Mouse (Mus musculus) layer of hippocampus, adult 9-10 months (tissue): ENCODE measurements around the gene Amfr.

ENCODE experiments used
- DNase-seq: peaks from one replicate; pipeline ENCODE4 v3.0.0; 2022; ENCODE audit warnings: low spot score

Gene Amfr

GRCm38 (mm10) chr8:93981679-93982215 is 30.9 kb downstream of the Amfr start:
- DNase-seq = no peak

DNA sequence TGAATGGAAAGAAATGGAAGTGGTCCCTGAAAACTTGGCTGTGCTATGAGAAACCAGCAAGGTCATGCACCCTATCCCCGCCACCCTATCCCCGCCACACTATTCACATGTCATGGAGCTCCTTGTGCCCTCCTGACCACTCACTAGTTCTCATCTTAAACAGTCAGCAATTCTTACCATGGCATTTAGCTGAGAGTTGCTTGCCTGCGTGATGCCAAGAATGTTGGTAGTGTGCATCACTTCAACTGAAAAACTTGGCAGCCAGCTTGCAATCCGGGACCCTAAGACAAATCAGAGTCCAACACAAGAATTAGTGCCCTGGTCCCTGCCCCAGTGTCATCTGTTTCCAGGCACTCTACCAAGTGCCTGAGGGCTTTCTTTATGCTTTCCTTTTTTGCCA is 32.5 kb downstream of the Amfr start:
- DNase-seq = no peak

GRCm38 (mm10) chr8:93976446-93977211 is 36.0 kb downstream of the Amfr start:
- no peak for DNase-seq

- DNase-seq = no peak
Observed at GRCm38 (mm10) chr8:93975358-93975757, 37.3 kb downstream of the Amfr start.

- DNase-seq = no peak
Observed at GRCm38 (mm10) chr8:93974602-93975186, 37.9 kb downstream of the Amfr start.

DNA sequence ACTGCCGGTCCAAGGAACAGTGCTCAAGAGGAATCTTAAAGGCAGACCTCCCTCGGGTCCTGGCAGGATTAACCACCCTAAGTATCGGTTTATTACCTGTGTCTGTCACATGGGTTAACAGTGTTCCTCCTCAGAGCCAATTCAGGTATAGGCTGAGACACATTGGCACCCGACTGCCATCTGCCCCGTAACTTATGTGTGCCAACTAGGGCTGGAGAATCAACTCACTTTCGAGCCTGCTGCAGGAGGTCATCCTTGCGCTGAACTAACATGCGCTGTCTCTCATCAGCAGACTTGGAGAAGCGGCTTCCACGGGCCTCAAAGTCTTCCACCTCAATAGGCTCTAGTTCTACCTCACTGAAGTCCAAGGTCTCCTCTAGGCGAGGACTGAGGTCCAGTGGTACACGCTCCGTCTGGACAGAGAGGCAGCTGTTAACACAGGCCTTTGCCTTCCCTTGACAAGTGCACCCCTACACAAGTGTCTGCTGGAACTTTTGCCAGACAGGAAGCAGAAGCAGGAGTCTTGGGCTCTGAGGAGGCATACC is 38.7 kb downstream of the Amfr start:
- DNase-seq = no peak

- no peak for DNase-seq
Observed at GRCm38 (mm10) chr8:93972971-93973734, 39.5 kb downstream of the Amfr start.

DNA sequence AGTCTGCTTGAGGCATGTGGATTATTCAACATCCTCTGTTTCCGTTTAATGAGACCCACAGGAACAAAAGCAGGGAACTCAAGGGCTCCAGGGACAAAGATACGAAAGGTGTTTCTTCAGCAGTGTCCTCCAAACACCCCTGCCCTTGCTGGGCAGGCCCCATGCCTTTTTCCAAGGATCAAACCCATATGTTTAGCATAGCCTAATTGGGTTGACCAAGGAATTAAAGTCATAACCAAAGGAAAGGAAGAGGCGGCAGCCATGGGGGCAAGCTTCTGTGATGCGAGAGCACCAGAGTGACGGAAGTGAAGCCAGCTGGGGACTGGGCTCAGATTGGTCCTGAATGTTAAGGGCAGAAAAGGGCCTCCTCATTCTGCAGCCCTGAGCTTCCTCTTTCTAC is 40.4 kb downstream of the Amfr start:
- DNase-seq = no peak

GRCm38 (mm10) chr8:93971451-93971850 is 41.2 kb downstream of the Amfr start:
- DNase-seq = no peak

DNA sequence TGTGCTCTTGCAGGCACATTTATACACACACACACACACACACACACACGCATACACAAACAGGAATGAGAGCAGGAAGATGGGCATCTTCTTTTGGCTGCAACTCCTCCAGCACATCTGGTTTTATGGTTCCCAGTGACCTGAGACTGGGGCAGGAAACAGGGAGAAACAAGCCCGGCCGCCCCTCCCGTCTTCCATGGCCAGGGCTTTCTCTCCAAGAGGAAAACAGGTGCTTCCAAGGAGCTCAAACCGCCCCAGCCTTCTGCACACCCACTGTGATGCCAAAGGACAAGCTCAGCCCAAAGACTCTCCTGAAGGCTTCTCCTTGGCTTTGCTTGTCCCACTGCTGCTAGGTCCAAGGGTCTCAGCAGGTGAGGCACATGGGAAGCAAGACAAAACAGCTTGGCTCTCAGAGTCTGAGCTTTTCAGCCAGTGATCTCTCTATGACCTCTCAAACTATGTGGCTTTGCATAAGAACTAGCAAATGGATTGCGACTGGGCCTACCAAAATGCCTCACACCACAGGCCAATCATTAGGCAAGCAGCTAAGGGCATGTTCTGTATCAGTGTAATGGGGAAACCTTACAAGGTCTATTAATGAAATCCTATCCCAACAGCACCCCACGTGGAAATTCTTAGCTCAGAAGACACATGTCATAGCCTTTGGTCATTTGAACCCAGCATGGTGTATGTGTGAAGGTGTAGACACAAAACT is 42.9 kb downstream of the Amfr start:
- no peak for DNase-seq

DNA sequence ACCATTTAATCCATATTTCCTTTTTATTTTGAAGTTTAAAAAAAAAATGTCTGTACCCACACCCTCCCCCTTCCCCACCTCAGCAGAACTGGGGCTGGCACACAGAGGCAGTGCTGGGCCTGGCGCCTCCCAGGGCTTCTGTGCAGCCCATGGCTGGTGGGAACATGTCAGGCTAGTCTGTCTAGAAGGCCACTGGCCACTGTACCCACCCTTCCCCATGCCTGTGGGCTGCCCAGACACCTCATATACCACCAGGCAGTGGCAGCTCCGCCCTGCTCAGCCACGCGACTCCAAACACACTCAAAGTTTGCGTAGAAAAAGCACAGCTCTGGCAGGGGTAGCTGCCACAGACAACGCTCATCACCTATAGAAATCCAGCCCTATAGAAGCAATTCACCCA is 44.3 kb downstream of the Amfr start:
- no peak for DNase-seq

DNA sequence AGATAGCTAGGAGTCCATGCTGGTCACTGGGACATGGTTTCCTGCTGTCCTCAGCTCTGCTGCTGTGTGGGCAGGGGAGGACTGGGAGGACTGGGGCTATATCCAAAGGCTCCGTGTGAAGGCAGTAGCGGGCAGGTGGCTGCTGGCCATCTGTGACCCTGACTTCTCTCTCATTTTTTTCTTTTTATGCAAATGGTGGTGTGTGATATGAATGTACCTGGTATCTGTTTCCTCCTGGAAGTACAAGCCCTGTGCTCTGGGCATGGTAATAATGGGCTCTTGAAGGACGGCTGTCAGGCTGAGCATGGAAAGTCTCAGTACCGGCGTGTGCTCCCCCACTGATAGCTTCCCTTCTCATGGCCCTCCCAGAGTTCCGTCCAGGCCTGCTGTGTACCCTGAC is 51.7 kb downstream of the Amfr start:
- DNase-seq = no peak

- no peak for DNase-seq
Observed at GRCm38 (mm10) chr8:93958402-93958801, 54.2 kb downstream of the Amfr start.

DNA sequence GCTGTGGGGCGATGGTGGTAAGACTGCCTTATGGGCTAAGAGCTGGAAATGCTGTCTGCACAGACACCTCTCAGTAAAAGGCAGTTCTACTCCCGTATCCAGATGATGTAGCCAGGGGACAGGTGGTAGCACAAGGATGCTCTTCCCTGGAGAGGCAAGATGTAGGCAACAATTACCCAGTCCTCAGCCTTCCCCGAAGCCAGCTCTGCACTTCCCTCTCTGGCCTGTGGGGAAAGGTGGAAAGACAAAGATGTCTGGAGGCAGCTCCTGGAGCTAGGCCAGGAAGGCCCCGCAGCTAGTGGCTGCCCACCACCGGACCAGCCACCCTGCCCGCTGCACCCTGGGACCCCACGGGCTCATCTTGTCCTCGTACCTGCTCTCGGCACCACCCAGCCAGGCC is 60.1 kb downstream of the Amfr start:
- DNase-seq = no peak

DNA sequence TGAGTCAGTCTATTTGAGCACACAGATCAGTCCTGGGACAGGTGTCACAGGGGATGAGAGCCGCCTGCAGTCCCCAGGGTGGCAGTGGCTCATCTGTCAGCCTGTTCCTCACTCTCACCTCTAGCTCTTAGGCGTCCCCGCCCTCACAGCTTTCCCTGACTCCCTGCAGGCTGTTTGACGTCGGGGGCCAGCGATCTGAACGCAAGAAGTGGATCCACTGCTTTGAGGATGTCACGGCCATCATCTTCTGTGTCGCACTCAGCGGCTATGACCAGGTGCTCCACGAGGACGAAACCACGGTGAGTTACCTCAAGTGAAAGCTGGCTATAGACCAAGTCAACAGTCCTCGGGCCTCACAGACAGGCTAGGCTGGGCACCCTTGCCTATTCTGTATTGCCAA is 62.5 kb downstream of the Amfr start:
- DNase-seq = no peak

DNA sequence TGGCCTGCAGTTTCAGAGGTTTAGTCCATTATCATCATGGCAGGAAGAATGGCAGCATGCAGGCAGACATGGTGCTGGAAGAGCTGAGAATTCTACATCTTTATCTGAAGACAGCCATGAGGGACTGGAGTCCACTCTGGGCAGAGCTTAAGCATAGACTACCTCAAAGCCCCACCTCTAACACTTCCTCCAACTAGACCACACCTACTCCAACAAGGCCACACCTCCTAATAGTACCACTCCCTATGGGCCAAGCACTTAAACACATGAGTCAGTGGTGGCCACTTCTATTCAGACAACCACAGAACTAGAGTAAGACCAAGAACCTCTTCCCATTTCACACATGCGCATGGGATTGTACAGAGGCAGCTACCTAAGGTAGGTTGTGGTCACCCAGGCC is 66.2 kb downstream of the Amfr start:
- no peak for DNase-seq

DNA sequence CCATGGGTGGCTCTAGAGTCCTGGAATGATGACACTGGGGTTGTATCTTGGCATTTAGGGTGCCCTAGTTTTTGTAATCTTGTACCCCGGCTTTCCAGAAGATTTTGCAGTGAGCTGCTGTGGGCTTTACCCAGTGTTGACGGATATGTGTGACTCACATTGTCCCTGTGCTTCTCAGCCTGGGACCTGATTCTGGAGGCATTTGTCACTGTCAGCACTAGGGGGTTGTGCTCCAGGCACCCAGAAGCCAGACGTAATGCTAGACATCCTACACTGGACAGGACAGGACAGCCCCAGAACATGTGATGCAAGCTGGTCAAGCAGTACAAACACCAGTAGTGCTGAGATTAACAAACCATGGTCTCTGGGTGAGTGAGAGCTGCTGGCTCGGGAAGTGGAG is 66.9 kb downstream of the Amfr start:
- no peak for DNase-seq

- no peak for DNase-seq
Observed at GRCm38 (mm10) chr8:93941636-93942054, 71.0 kb downstream of the Amfr start.

GRCm38 (mm10) chr8:93940542-93941423 is 71.9 kb downstream of the Amfr start:
- no peak for DNase-seq

- DNase-seq = no peak
Observed at GRCm38 (mm10) chr8:93938193-93938592, 74.4 kb downstream of the Amfr start.

DNA sequence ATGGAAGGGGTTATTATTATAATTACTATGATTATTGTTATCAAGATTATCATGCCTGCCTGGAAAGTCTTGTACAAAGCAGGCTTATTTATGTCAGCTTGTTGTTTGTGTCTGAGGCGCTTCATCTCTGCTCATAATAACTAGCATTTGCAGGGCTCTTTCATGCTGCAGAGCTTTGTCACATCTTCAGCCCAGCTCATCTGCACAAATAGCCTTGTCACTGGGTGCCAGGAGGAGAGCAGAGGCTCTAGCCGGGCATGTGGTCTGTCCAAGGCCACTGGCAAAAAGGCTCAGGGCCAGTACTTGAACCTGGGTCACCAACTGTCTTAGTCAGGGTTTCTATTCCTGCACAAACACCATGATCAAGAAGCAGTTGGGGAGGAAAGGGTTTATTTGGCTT is 79.4 kb downstream of the Amfr start:
- no peak for DNase-seq
